Mouse (Mus musculus): ENCODE measurements around the gene C9orf72. TPM values are rescaled to one million over a fixed set of nuclear protein-coding genes. Genes with fewer than 3 reads are reported as not detected.

The C9orf72 gene
- polyA plus RNA-seq, 1 experiment from 2014 or later, result 50.4 TPM

GRCm38 (mm10) chr4:35148326-35148725 is 77.6 kb downstream of the C9orf72 start:
- Histone ChIP-seq H3K27ac (no peak overlapping the region), H3K4me1 (no peaks in the 10 kb centered on the region), H3K9me3 (no peaks in the 10 kb centered on the region), H3K27me3 (replicated peaks) (no peaks in the 10 kb centered on the region), H3K4me2 (no peak overlapping the region), H3K36me3 (replicated peaks) (no peaks in the 10 kb centered on the region), H3K4me3 (no peak overlapping the region), H3K9ac (no peak overlapping the region)
- 90% methylated on average over 4 of the region's 4 CpGs for WGBS
- ATAC-seq (replicated peaks), result no peak

- H3K36me3 ChIP-seq (replicated peaks), result no peaks in the 10 kb centered on the region
- H3K9ac ChIP-seq, result no peak overlapping the region
- H3K27me3 ChIP-seq (replicated peaks), result no peaks in the 10 kb centered on the region
- H3K4me1 ChIP-seq, result no peaks in the 10 kb centered on the region
- no peak overlapping the region for H3K4me3 ChIP-seq
- WGBS, result 97% methylated on average over 5 of the region's 5 CpGs
- no peak overlapping the region for H3K4me2 ChIP-seq
- no peak for ATAC-seq (replicated peaks)
- no peaks in the 10 kb centered on the region for H3K9me3 ChIP-seq
- H3K27ac ChIP-seq, result no peak overlapping the region
Measured at GRCm38 (mm10) chr4:35146597-35146996, 79.4 kb downstream of the C9orf72 start.

GRCm38 (mm10) chr4:35145726-35146125 is 80.2 kb downstream of the C9orf72 start:
- ATAC-seq (replicated peaks), result no peak
- Histone ChIP-seq H3K9me3 (no peaks in the 10 kb centered on the region), H3K4me1 (no peaks in the 10 kb centered on the region), H3K27me3 (replicated peaks) (no peaks in the 10 kb centered on the region), H3K4me2 (no peak overlapping the region), H3K27ac (no peak overlapping the region), H3K9ac (no peak overlapping the region), H3K4me3 (no peak overlapping the region), H3K36me3 (replicated peaks) (no peaks in the 10 kb centered on the region)
- 83% methylated on average over 10 of the region's 10 CpGs for WGBS

- H3K27me3 ChIP-seq (replicated peaks), result no peaks in the 10 kb centered on the region
- no peaks in the 10 kb centered on the region for H3K4me1 ChIP-seq
- no peaks in the 10 kb centered on the region for H3K36me3 ChIP-seq (replicated peaks)
- H3K4me2 ChIP-seq, result no peak overlapping the region
- no peak overlapping the region for H3K9ac ChIP-seq
- H3K27ac ChIP-seq, result no peak overlapping the region
- H3K9me3 ChIP-seq, result no peaks in the 10 kb centered on the region
- no peak for ATAC-seq (replicated peaks)
- WGBS, result 89% methylated on average over 12 of the region's 12 CpGs
- H3K4me3 ChIP-seq, result no peak overlapping the region
Measured at GRCm38 (mm10) chr4:35143472-35144102, 82.4 kb downstream of the C9orf72 start.

Other genes starting within 250 kb of the C9orf72 start
- gene Ifnk, start 74.1 kb downstream of the C9orf72 start, polyA plus RNA-seq (2015; fragmentation: Nextera tagmentation; extraction: Ambion mirVana), result not detected in 2 replicates
- 5.6 and 5.8 TPM in 2 replicates for gene Mob3b, start 68.7 kb downstream of the C9orf72 start, polyA plus RNA-seq (2015; fragmentation: Nextera tagmentation; extraction: Ambion mirVana)